Comparison of ENCODE assay signal across 17 mouse cellular contexts in the genomic region with DNA sequence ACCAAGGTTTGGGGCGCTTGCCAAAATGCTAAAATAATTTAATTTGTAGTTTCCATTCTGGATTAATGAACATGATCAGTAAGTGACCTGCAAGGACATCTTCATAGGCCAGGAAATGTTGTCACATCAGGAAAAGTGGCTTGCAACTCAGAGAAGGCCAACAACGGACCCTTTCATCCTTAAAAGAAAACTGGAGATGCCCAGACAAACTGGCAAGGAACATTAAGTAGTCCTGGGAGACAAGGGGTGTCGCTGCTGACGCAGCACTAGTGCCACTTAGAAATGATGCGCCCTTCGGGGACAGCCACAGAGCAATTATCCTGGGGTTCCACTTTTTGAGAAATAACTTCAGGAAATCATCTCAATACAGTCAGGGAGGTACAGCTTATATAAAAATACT.
"Had no signal": no experiment of that assay in that cellular context is flagged by ENCODE, and none has a peak within 500 bp of the region (broad histone marks: within the 10 kb centered on the region; RNA-seq: fewer than 3 reads in every experiment).

No protein-coding gene starts in this region.

- H3K27ac ChIP-seq: kidney, postnatal 0 days; limb, embryonic 12.5 days; limb, embryonic 15.5 days; liver, embryonic 14.5 days; macrophage; midbrain, embryonic 10.5 days; midbrain, embryonic 13.5 days; neural tube, embryonic 13.5 days; stomach, postnatal 0 days had no signal

- H3K4me1 ChIP-seq: limb, embryonic 12.5 days; limb, embryonic 15.5 days; midbrain, embryonic 10.5 days; midbrain, embryonic 13.5 days; neural tube, embryonic 13.5 days had no signal

- H3K4me3 ChIP-seq: limb, embryonic 12.5 days; limb, embryonic 15.5 days; megakaryocyte, embryonic 14.5 days; midbrain, embryonic 10.5 days; midbrain, embryonic 13.5 days; myocyte; neural tube, embryonic 13.5 days had no signal

- H3K27me3 ChIP-seq: limb, embryonic 12.5 days; limb, embryonic 15.5 days; megakaryocyte, embryonic 14.5 days; midbrain, embryonic 13.5 days; neural tube, embryonic 13.5 days had no signal

- DNase-seq: kidney, postnatal 25 days; liver, postnatal 0 days; lung, embryonic 14.5 days; thymus, adult 2 months; thymus, postnatal 14 days; thymus, postnatal 4 days had no signal
